Mouse (Mus musculus) E14TG2a.4 (cell line): ENCODE results near the gene Ninl.

Experiments used
- H3K27me3 ChIP-seq: 2 replicates; pipeline ENCODE4 v1.6.1; 2014; ENCODE audit warnings: low read length, control low read depth; ENCODE audit not compliant: insufficient read depth
- H3K36me3 ChIP-seq: 2 replicates; pipeline ENCODE4 v1.6.1; 2014; ENCODE audit warnings: low read length, control low read depth; ENCODE audit not compliant: insufficient read depth
- H3K4me1 ChIP-seq: replicated peaks from 2 replicates; pipeline ENCODE4 v1.6.1; 2014; ENCODE audit warnings: low read depth, low read length, control low read depth
- H3K4me3 ChIP-seq: replicated peaks from 2 replicates; pipeline ENCODE4 v1.5.1; 2014; ENCODE audit warnings: mild to moderate bottlenecking, low read length
- H3K9me3 ChIP-seq: 2 replicates; pipeline ENCODE4 v1.6.1; 2014; ENCODE audit warnings: low read length, control low read depth
- CTCF ChIP-seq: conservative IDR thresholded peaks from 2 replicates; pipeline ENCODE4 v1.5.1; 2014; ENCODE audit warnings: low read length
- NANOG ChIP-seq: IDR thresholded peaks from 2 replicates; pipeline ENCODE4 v1.6.1; 2014; ENCODE audit warnings: borderline replicate concordance, low read length, mixed read lengths
- POU5F1 ChIP-seq: IDR thresholded peaks from 2 replicates; pipeline ENCODE4 v1.6.1; 2014; ENCODE audit warnings: low read length, borderline replicate concordance

Gene Ninl

DNA sequence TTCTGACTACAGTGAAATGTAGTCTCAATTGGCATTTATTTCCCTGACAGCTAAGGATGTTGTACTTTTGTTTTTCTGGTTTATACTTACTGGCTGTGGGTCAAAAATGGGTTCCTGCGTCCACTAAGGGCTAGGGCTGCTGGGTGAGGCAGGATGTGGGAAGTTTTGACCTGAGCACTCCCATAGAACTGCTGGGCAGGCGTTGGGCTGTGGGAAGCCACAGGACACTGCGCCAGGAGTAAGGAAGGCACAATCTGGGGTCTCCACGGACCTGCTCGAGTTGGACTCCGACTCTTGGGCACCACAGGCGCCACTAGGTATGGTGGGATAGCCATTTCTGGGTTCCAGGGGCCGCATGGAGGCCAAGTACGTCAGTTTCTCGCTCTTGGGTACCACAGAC, 18.0 kb downstream of the Ninl start:
- H3K9me3 ChIP-seq, result no peaks in the 10 kb centered on the region
- no peak for TF ChIP-seq POU5F1
- no peak for TF ChIP-seq NANOG
- no peak for TF ChIP-seq CTCF
- peaks cover 8% of the 10 kb centered on the region for H3K27me3 ChIP-seq

DNA sequence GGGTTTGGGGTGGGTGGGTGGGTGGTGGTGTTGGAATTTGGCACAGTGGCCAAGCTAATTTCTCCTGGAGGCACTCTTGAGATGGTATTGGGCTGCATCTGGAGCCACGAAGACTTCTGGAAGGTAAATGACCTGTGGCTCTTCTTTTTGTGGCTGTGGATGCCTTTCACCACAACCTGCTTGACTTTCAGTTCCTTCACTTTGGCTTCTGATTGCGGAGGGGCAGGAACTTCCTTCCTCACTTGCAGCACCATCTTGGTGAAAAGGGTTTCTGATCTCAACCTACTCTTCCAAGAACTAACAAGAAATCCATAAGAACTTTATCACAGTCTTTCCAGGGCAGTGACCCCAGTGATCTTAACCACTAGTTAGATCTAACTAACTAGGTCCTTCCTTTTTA, 23.9 kb downstream of the Ninl start:
- Histone ChIP-seq H3K4me1 (no peaks in the 10 kb centered on the region), H3K4me3 (no peak overlapping the region), H3K9me3 (no peaks in the 10 kb centered on the region), H3K27me3 (peaks cover 27% of the 10 kb centered on the region), H3K36me3 (no peaks in the 10 kb centered on the region)
- no peak for TF ChIP-seq CTCF
- no peak for TF ChIP-seq NANOG
- no peak for TF ChIP-seq POU5F1

More for the DNA sequence above, 18.0 kb downstream of the Ninl start:
- H3K4me3 ChIP-seq, result no peak overlapping the region
- no peaks in the 10 kb centered on the region for H3K4me1 ChIP-seq
- H3K36me3 ChIP-seq, result no peaks in the 10 kb centered on the region; the same call in 1 of the 2 replicates

GRCm38 (mm10) chr2:151011273-151011672, 27.9 kb downstream of the Ninl start:
- Histone ChIP-seq H3K9me3 (no peaks in the 10 kb centered on the region), H3K4me3 (no peak overlapping the region), H3K4me1 (peaks cover 26% of the 10 kb centered on the region), H3K27me3 (peaks cover 46% of the 10 kb centered on the region), H3K36me3 (no peaks in the 10 kb centered on the region)
- TF ChIP-seq NANOG (no peak), POU5F1 (no peak), CTCF (no peak)

- Histone ChIP-seq H3K27me3 (peaks cover 35% of the 10 kb centered on the region), H3K9me3 (no peaks in the 10 kb centered on the region), H3K36me3 (no peaks in the 10 kb centered on the region), H3K4me3 (peak overlapping the region; percentile 89), H3K4me1 (peaks cover 31% of the 10 kb centered on the region)
- TF ChIP-seq POU5F1 (no peak), CTCF (no peak), NANOG (no peak)
Observed at GRCm38 (mm10) chr2:151009515-151010085, 29.6 kb downstream of the Ninl start.

- Histone ChIP-seq H3K4me3 (peak overlapping the region; percentile 89), H3K9me3 (no peaks in the 10 kb centered on the region), H3K27me3 (peaks cover 31% of the 10 kb centered on the region), H3K4me1 (peaks cover 35% of the 10 kb centered on the region), H3K36me3 (no peaks in the 10 kb centered on the region)
- TF ChIP-seq NANOG (no peak), POU5F1 (no peak), CTCF (no peak)
Observed at GRCm38 (mm10) chr2:151008939-151009509, 30.2 kb downstream of the Ninl start.

GRCm38 (mm10) chr2:151008517-151008932, 30.7 kb downstream of the Ninl start:
- TF ChIP-seq CTCF (no peak), POU5F1 (no peak), NANOG (no peak)
- no peaks in the 10 kb centered on the region for H3K9me3 ChIP-seq
- no peaks in the 10 kb centered on the region for H3K36me3 ChIP-seq
- peak overlapping the region; percentile 89 for H3K4me3 ChIP-seq
- H3K27me3 ChIP-seq, result peaks cover 26% of the 10 kb centered on the region
- H3K4me1 ChIP-seq, result peaks cover 35% of the 10 kb centered on the region

- H3K9me3 ChIP-seq, result no peaks in the 10 kb centered on the region
- H3K36me3 ChIP-seq, result no peaks in the 10 kb centered on the region
- peak overlapping the region; percentile 89 for H3K4me3 ChIP-seq
- H3K27me3 ChIP-seq, result peaks cover 24% of the 10 kb centered on the region
- peaks cover 35% of the 10 kb centered on the region for H3K4me1 ChIP-seq
- TF ChIP-seq NANOG (no peak), CTCF (no peak), POU5F1 (no peak)
Observed at GRCm38 (mm10) chr2:151008006-151008405, 31.2 kb downstream of the Ninl start.

DNA sequence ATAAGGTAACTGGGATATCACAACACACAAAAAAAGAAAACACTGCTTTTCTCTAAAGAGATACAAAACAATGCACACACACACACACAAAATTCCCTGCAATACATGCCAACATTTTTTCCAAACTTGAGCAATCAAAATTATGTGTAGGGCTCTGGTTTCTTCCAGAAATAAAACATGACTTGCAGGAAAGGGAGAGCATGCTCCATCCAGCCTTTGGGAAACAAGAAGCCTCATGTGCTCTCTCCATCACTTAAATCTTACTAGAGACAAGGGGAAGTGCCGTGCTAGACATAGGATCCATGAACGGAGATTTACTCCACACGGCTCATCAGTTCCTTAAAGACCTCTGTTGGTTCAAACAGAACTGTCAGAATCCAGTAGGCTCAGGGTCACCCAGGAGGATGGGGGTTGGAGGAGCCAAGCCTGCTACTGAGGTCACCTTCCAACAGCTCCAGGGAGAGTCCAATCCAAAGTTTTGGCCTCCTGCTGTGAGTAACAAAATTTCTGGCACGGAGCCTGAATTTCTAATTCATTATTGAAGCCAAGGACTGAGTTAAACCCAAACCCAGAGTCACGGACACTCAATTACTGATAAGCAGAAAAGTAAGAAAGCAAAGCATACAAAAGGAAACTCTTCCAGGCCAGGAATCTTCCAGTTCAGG, 32.8 kb downstream of the Ninl start:
- no peaks in the 10 kb centered on the region for H3K9me3 ChIP-seq
- peaks cover 24% of the 10 kb centered on the region for H3K27me3 ChIP-seq
- H3K4me1 ChIP-seq, result peaks cover 41% of the 10 kb centered on the region
- TF ChIP-seq CTCF, result no peak
- no peak for TF ChIP-seq NANOG
- no peaks in the 10 kb centered on the region for H3K36me3 ChIP-seq
- H3K4me3 ChIP-seq, result no peak overlapping the region
